Mouse (Mus musculus) urinary bladder, adult 18-20 months (tissue): ENCODE data around the gene Clta.

ENCODE experiments used
- DNase-seq, 2 experiments: peaks; one replicate each; pipeline ENCODE4 v3.0.0; 2022; ENCODE audit warnings: low spot score in 2 of 2, mixed read lengths in 2 of 2

Clta gene

DNA sequence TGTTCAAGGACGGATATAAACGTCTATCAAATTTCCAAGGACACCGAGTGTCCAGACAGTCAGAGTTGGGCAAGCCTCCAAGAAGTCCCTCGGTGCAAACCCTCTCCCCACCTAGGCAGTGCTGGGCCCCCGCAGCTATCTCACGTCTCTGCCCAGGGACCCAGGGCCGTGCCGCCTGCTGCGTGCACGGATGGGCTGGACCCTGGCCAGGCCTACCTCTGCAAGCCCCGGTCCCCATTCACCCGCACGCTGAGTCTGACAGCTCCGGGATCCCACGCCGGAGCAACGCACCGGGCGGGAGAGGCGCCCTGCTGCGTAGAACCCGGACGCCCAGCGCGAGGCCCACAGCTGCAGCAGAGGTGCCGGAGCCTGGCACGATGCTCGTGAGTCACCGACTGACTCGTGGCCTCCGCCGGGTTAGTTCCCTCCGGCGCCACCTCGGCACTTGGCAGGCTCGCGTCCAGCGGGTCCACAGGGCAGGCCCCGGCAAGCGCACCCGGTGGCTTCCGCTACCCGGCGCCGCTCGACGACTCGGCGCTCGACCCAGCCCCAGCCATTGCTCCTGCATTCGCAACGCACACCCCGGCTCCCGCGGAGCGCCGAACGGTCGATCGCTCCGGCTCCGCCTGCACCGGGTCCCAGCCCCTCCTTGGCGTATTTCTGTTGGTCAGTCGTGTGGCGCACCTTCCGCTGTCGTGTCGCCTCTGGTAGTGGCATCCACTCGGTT lies 68.1 kb downstream of the Clta start:
- peak; percentile 86 to 90 for DNase-seq

DNA sequence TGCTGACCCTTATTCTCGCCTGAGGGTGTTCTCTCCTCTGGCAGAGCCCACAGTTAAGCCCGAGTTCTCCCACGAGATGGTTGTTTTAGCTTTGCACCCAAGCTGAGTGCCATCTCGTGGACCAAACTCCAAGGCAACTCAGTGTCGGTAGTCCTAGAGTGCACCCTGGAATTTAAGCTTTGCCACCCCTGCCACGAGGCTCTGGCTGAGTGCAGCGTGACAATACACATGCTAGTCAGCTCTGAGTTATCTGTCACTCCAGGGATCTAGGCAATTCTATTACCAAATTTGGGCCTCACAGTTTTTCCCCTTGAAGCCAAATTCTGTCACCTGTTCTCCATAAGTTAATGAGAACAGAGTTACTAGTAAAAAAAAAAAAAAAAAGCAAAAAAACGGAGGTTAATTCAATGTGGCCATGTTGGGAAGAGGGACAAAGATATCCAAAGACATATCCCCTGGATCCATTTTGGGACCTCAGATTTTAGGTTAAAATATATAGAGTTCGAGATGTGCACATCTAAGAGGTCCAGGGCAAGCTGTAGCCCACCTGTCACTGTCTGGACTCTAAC lies 68.7 kb downstream of the Clta start:
- no peak for DNase-seq

- DNase-seq = no peak
Measured at GRCm38 (mm10) chr4:44073799-44074198, 69.5 kb downstream of the Clta start.

GRCm38 (mm10) chr4:44074422-44074821 lies 70.2 kb downstream of the Clta start:
- no peak for DNase-seq

DNA sequence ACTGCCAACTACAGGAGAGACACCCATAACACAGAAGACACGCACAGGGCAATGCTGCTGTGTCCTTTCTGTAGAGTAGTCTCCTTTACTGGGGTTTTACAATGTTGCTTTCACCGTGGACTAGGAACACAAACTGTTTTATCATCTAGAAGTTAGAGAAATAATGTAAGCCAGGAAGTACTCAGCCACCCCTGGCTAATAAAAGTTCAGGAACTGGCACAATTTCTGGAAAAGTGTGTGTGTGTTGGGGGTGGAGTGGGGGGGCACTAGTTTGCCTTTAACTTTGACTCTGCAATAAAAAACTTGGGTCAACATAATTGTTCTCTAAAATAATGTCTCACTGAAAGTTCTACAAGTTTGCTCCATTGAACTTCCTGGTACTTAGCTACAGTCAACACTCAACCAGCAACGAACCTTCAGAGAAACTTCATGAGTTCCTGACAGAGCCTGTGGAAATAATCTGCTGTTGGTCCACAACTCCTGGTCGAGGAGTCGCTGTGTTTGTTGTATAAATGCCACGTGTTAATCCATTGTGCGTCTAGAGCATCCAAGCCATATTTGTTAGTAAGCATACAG lies 74.2 kb downstream of the Clta start:
- DNase-seq = no peak
